Mouse (Mus musculus): Measurements from ENCODE around the gene B3gntl1.

The B3gntl1 gene

GRCm38 (mm10) chr11:121648166-121648565, 24.8 kb downstream of the B3gntl1 start:
- no peak for DNase-seq (ENCODE audit: low spot score)

GRCm38 (mm10) chr11:121647321-121647720, 25.6 kb downstream of the B3gntl1 start:
- DNase-seq (ENCODE audit: low spot score) = no peak

- no peak for DNase-seq (ENCODE audit: low spot score)
Observed at GRCm38 (mm10) chr11:121645394-121645793, 27.6 kb downstream of the B3gntl1 start.

GRCm38 (mm10) chr11:121641501-121642145, 31.3 kb downstream of the B3gntl1 start:
- no peak for DNase-seq (ENCODE audit: low spot score)

GRCm38 (mm10) chr11:121636646-121637045, 36.3 kb downstream of the B3gntl1 start:
- no peak for DNase-seq (ENCODE audit: low spot score)

GRCm38 (mm10) chr11:121631410-121631809, 41.5 kb downstream of the B3gntl1 start:
- DNase-seq (ENCODE audit: low spot score) = no peak

GRCm38 (mm10) chr11:121630406-121630805, 42.5 kb downstream of the B3gntl1 start:
- DNase-seq (ENCODE audit: low spot score) = peak; percentile 37

- no peak for DNase-seq (ENCODE audit: low spot score)
Observed at GRCm38 (mm10) chr11:121629529-121629928, 43.4 kb downstream of the B3gntl1 start.

GRCm38 (mm10) chr11:121627521-121627920, 45.4 kb downstream of the B3gntl1 start:
- DNase-seq (ENCODE audit: low spot score) = no peak

GRCm38 (mm10) chr11:121625007-121625406, 47.9 kb downstream of the B3gntl1 start:
- no peak for DNase-seq (ENCODE audit: low spot score)

- DNase-seq (ENCODE audit: low spot score) = no peak
Observed at GRCm38 (mm10) chr11:121617371-121617770, 55.6 kb downstream of the B3gntl1 start.

GRCm38 (mm10) chr11:121616501-121616900, 56.5 kb downstream of the B3gntl1 start:
- no peak for DNase-seq (ENCODE audit: low spot score)

- no peak for DNase-seq (ENCODE audit: low spot score)
Observed at GRCm38 (mm10) chr11:121615961-121616485, 56.9 kb downstream of the B3gntl1 start.

- no peak for DNase-seq (ENCODE audit: low spot score)
Observed at GRCm38 (mm10) chr11:121610976-121611375, 62.0 kb downstream of the B3gntl1 start.

- DNase-seq (ENCODE audit: low spot score) = no peak
Observed at GRCm38 (mm10) chr11:121605604-121606003, 67.3 kb downstream of the B3gntl1 start.

- DNase-seq (ENCODE audit: low spot score) = no peak
Observed at GRCm38 (mm10) chr11:121601422-121601821, 71.5 kb downstream of the B3gntl1 start.

GRCm38 (mm10) chr11:121597254-121597653, 75.7 kb downstream of the B3gntl1 start:
- no peak for DNase-seq (ENCODE audit: low spot score)

- DNase-seq (ENCODE audit: low spot score) = no peak
Observed at GRCm38 (mm10) chr11:121581856-121582255, 91.1 kb downstream of the B3gntl1 start.

Data from adipocyte (in vitro differentiated cells).